Mouse (Mus musculus): ENCODE results near the gene Ak7. TPM values are rescaled to one million over a fixed set of nuclear protein-coding genes. Genes with fewer than 3 reads are reported as not detected.

The Ak7 gene
- total RNA-seq, 2 experiments from 2014 or later, result not detected

DNA sequence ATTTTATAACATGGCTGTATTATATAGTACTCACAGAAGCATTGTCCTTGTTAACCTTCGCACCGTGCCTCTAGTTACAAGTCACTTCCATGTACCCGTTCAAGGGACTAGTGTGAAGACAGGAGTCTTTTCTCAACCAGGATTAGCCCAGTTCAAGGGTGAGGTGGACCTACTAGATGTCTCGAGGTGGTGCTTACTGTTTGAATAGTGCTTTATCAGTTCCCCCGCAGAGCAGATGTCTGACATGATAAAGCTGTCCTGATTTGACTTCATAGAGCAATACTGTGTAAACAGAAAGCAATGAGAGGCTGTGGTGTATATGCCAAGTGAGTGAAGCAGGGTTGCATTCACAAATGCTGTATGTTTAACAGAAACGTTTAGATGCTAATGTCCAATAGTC is 104.8 kb downstream of the Ak7 start:
- DNase-seq, result no peak
- intact Hi-C loops (cut with DNase I), result loop anchor here (10.0 kb wide), 1 partner anchor 156 kb away; no protein-coding TSS in a partner anchor
- Histone ChIP-seq H3K27ac (no peak overlapping the region), H3K4me3 (no peak overlapping the region)
- no peak for TF ChIP-seq CTCF (IDR thresholded peaks at IDR 0.05)

GRCm38 (mm10) chr12:105813957-105814356 is 108.2 kb downstream of the Ak7 start:
- DNase-seq, result no peak
- Histone ChIP-seq H3K4me3 (no peak overlapping the region), H3K27ac (no peak overlapping the region)
- intact Hi-C loops (cut with DNase I), result loop anchor here (10.0 kb wide), 1 partner anchor 159 kb away; no protein-coding TSS in a partner anchor
- no peak for TF ChIP-seq CTCF (IDR thresholded peaks at IDR 0.05)

DNA sequence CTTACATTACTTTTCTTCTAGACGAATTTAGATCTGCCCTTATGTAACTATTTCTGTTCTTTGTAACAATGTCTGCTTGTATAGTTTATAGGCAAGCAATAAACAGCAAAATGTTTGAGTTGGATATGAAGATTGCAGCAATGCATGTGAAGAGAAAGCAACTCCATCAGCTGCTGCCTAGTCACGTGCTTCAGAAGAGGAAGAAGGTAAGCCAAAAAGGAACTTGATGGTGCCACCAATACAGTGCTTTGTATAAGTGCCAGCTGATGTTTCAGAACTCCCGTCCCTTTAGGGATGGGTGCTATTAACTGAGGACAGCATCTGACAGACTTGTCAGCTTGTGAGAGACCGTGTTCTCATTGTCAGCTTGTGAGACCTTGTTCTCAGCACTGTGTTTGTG is 117.7 kb downstream of the Ak7 start:
- DNase-seq, result no peak
- Histone ChIP-seq H3K4me3 (no peak overlapping the region), H3K27ac (no peak overlapping the region)
- no peak for TF ChIP-seq CTCF (IDR thresholded peaks at IDR 0.05)
- intact Hi-C loops (cut with DNase I), result no loop called here

DNA sequence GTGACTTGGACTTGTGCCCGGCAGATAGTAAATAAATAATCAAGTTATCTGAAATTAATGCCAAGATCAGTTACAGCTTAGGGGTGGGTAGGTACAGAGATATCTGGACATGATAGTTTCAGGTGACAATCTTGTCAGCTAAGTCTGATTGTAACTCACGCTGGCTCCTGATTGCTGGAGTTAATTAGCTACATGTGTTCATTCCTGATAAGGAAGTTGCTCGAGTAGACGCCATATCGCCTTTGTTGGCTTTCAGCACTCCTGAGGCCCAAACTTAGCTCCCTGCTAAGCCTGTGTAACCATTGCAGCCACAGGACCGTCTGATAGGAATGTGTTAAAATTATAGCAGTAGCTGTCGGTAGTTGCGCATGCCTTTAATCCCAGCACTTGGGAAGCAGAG is 119.0 kb downstream of the Ak7 start:
- DNase-seq, result no peak
- H3K27ac ChIP-seq, result no peak overlapping the region
- TF ChIP-seq CTCF (IDR thresholded peaks at IDR 0.05), result no peak
- no peak overlapping the region for H3K4me3 ChIP-seq
- intact Hi-C loops (cut with DNase I), result no loop called here

DNA sequence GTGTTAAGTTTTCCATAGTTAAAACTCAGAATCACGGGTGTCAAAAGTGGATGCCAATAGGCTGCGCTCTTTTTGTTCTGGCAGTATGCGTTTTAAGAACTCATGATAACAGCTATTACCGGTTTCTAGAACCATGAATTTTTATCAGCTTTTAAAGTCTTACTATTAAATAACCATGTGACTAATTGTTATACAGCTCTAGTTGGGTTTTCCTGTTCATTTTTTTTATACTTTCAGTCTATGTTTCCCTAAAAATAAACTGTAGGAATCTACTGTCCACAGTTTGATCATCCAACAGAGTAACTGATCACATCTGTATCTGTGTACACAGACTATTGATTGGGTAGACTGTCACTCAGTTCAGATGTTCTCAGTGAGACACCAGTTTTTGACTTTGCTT is 119.5 kb downstream of the Ak7 start:
- no peak for DNase-seq
- Histone ChIP-seq H3K4me3 (no peak overlapping the region), H3K27ac (no peak overlapping the region)
- TF ChIP-seq CTCF (IDR thresholded peaks at IDR 0.05), result no peak
- intact Hi-C loops (cut with DNase I), result no loop called here

Other genes starting within 250 kb of the Ak7 start
- under 1 TPM; 0.39 to 0.82 TPM for gene Bdkrb2, start 142.8 kb upstream of the Ak7 start, total RNA-seq (2021)
- under 1 TPM in 1 of 2 experiments, not detected in 1; 0.28 TPM for gene Bdkrb1, start 102.9 kb upstream of the Ak7 start, total RNA-seq (2021)
- gene Gskip, start 21.1 kb upstream of the Ak7 start, total RNA-seq (2021), result 1 to 10 TPM; 4.7 to 6.7 TPM
- 10 to 100 TPM; 18.9 to 19.1 TPM for gene Atg2b, start 20.8 kb upstream of the Ak7 start, total RNA-seq (2021)
- gene Papola, start 78.7 kb downstream of the Ak7 start, total RNA-seq (2021), result 10 to 100 TPM; 70.0 to 88.1 TPM

All from gastrocnemius, adult 2 months (tissue).